Mouse (Mus musculus) frontal cortex, adult 2 months (tissue): ENCODE results near the gene Sipa1l2. TPM values are rescaled to one million over a fixed set of nuclear protein-coding genes. Genes with fewer than 3 reads are reported as not detected.

Source experiments
- DNase-seq, 2 experiments: peaks; one replicate each; pipeline ENCODE4 v3.0.0; 2022; ENCODE audit warnings: low spot score in 1 of 2; ENCODE audit errors: extremely low spot score in 1 of 2
- polyA plus RNA-seq: library from polyadenylated mRNA; depleted of rRNA; stranded (reverse); fragments of >200 nt; gene quantifications from 2 replicates; pipeline ENCODE4 v1.2.3, GENCODE M21; 2012; rRNA removed

The Sipa1l2 gene
- polyA plus RNA-seq, 1 experiment: 29.7 TPM

DNA sequence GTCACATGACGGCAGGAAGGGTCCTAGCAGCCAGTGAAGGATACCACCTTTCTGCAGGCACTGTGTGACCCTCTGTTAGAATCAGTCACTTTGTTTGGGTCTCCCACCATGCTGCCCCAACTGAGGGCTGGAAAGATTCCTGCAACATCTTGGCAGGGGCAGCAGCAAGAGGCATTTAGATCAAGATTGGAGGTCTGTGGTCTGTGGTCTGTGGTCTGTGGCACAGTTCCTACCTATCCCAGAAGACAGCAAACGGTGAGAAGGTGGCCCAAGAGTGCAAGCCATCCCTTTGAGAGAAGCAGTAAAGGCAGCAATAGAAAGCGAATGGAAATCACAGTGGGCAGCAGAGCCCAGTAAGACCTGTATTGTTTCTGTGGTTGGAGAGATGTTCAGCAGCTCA, 191.9 kb downstream of the Sipa1l2 start:
- no peak for DNase-seq

DNA sequence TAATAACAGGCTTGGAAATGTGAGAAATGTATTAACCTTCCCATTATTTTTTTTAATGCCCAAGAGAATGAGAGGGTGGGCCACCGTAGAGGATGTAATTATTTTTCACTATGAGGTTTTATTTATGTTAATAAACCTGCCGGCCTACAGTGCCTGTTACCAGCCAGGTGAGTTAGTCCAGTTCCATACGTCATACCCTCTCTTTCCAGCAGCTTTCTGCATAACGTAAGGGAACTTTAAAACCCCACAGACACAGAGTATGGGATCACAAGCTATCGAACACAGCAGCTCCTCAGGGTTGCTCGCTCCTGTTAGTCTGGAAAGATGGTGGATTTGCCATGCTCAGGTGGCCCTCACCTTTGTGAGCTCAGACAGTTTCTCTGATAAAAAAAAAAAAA, 193.2 kb downstream of the Sipa1l2 start:
- DNase-seq: no peak

DNA sequence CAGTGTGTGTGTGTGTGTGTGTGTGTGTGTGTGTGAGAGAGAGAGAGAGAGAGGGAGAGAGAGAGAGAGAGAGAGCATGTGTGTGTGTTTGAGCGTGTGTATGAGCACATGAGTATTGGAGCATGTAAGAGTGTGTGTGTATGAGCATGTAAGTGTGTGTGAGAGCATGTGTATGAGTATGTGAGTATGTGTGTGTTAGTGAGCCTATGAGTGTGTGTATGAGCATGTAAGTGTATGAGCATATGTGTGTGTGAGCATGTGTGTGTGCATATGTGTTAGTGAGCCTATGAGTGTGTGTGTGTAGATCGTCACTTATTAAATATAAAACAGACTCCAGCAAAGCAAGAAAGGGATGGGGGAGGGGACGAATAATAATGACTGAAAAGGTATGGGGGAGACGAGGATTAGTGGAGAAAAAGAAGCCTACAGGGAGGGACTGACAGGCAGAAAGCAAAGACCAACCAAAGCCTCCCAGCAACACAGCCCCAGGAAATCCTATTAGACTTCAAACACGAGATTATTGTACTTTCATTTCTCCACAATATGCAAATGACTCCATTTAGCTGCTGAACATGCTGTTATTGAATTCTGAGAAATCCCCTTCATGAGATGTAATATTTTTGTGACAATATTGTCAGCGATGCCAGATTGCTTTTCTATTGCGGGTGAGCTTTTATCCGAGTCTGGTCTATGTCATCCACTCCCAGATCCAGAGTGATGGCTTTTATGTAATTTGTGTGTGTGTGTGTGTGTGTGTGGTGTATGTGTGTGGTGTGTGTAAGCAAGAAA, 193.8 kb downstream of the Sipa1l2 start:
- no peak for DNase-seq

DNA sequence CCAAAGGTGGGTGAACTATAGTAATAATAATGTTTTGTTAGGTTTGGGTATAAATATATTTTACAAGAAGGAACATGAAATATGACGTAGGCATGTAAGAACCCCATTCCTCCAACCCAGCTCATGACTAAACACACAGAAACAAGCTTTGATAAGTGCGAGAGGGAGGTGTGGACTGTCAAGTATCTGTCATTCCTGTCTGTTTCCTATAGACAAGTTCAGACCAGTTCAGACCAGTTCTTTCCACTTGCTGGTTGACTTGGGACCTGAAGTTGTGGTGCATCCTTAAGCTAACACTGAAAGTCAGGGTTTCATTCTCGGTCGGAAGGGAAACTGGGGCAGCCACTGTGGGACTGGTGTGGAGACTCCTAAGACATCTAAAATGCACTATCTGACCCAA, 197.0 kb downstream of the Sipa1l2 start:
- DNase-seq: no peak

DNA sequence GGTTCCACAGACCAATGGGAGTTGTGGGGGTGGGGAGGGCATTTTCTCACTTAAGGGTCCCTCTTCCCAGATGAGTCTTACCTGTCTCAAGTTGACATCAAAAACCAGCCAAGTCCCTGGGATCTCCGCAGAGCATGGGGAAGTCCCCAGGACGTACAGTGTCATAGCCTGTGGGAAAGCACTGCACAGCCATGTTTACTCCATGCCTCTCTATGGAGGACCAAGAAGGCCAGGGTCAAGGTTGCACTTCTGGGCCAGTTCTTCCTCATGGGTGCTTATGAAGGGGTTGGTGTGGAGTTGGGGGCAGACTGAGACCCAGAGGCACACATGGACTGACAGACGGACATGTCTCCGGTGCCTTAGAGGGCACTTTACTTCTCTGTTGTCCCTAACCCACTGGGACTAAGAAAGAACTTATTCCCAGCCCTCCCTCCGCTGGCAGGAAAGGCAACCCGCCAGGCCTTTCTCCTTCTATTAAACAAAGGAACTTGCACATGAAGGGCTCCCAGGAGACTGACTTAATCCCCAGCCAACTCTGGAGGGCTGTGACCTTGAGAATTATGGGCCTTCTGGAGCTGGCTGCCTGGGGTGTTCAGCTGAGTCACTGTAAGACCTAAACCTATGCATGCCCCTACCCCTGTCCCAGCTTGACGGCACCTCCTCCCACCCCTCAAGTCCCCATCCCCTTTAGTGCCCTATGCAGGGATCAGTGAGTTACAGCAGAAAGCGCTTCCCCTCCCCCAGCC, 199.9 kb downstream of the Sipa1l2 start:
- no peak for DNase-seq

DNA sequence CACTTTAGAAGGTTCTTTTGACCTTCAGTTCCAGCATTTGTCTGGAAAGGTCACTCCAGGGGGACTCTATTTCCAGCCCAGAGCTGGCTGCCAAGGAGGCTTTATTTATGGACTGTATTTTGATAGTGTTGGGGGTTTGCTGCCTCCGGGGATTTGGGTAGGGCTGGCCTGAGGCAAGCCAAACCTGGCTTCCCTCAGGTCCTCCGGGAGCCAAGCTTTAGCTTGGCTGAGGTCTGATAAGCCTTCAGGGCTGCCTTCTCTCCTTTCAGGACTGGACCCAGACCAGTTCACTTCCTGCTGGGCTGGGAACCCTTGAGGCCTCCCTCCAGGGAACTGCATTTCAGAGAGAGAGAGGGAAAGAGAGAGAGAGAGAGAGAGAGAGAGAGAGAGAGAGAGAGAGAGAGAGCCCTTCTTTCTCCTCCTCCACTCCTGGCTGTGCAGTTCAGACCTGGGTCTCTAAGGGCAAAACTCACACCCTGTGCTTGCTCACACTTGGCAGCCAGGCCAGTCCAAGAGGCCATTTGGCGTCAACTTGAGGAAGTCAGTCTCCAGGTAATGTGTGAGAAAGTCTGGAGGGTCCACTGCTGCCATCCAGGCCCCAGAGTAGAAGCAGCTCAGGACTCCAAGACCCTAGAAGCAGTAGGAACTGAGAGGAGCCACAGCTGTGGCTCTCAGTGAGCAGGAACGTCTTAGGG, 201.1 kb downstream of the Sipa1l2 start:
- DNase-seq: no peak

Other genes with a start within 250 kb of the Sipa1l2 start
- 2.1 and 2.3 TPM in 2 replicates for gene Map10, start 100.0 kb upstream of the Sipa1l2 start, polyA plus RNA-seq
- 47.9 and 51.5 TPM in 2 replicates for gene Ntpcr, start 160.2 kb upstream of the Sipa1l2 start, polyA plus RNA-seq